Mouse (Mus musculus) bone marrow, adult 2 months (tissue): ENCODE measurements around the gene Fstl4.

Experiments used
- CTCF ChIP-seq: fragments of 200-500 bp; IDR thresholded peaks from 2 replicates; pipeline ENCODE4 v1.5.1; 2011; ENCODE audit warnings: low read length, control low read depth; ENCODE audit not compliant: control insufficient read depth, insufficient read depth
- POLR2A ChIP-seq: fragments of 200-500 bp; IDR thresholded peaks from 2 replicates; pipeline ENCODE4 v1.6.1; 2011; ENCODE audit warnings: low read depth, mild to moderate bottlenecking, control low read depth, low read length, borderline replicate concordance; ENCODE audit not compliant: control insufficient read depth

DNA sequence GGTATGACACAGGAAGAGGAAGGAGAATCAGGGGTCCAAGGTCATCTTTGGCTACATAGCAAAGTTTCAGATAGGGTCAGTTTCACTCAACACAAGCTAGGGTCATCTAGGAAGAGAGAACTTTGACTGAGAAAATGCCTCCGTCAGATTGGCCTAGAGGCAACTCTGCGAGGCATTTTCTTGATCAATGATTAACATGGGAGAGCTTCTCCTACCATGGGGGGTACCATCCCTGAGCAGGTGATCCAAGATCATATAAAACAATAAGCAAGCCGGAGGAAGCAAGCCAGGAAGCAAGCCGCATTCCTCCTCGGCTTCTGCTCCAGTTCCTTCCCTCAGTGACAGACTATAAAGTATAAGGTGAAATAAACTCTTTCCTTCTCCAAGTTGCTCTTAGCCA lies 337.3 kb downstream of the Fstl4 start:
- no peak for TF ChIP-seq POLR2A
- TF ChIP-seq CTCF: no peak
